Mouse (Mus musculus) limb, embryonic 12.5 days (tissue): ENCODE results near the gene Dgki. TPM values are rescaled to one million over a fixed set of nuclear protein-coding genes. Genes with fewer than 3 reads are reported as not detected.

ENCODE experiments used
- ATAC-seq: fragments of 200-750 bp; cut with Nextera tagmentation; 2 replicates; pipeline ENCODE4 v1.8.0; 2017; ENCODE audit warnings: low read depth, moderate TSS enrichment; ENCODE audit not compliant: insufficient number of reproducible peaks, insufficient read depth, low FRiP score, low TSS enrichment
- H3K27ac ChIP-seq: fragments of 300-500 bp; sonication (generic); 2 replicates; pipeline ENCODE4 v1.5.1; 2016; ENCODE audit warnings: mild to moderate bottlenecking, moderate library complexity
- H3K27me3 ChIP-seq: fragments of 300-500 bp; sonication (generic); 2 replicates; pipeline ENCODE4 v1.6.1; 2016; ENCODE audit warnings: mild to moderate bottlenecking, moderate library complexity
- H3K36me3 ChIP-seq: fragments of 300-500 bp; sonication (generic); 2 replicates; pipeline ENCODE4 v1.6.1; 2016; ENCODE audit warnings: mild to moderate bottlenecking, moderate library complexity
- H3K4me1 ChIP-seq: fragments of 300-500 bp; sonication (generic); replicated peaks from 2 replicates; pipeline ENCODE4 v1.6.1; 2016
- H3K4me2 ChIP-seq: fragments of 300-500 bp; sonication (generic); 2 replicates; pipeline ENCODE4 v1.6.1; 2016; ENCODE audit warnings: mild to moderate bottlenecking, moderate library complexity
- H3K4me3 ChIP-seq: fragments of 300-500 bp; sonication (generic); replicated peaks from 2 replicates; pipeline ENCODE4 v1.5.1; 2016; ENCODE audit warnings: mild to moderate bottlenecking
- H3K9ac ChIP-seq: fragments of 300-500 bp; sonication (generic); replicated peaks from 2 replicates; pipeline ENCODE4 v1.6.1; 2016; ENCODE audit warnings: mild to moderate bottlenecking, moderate library complexity
- H3K9me3 ChIP-seq: fragments of 300-500 bp; sonication (generic); 2 replicates; pipeline ENCODE4 v1.6.1; 2016; ENCODE audit warnings: mild to moderate bottlenecking, moderate library complexity
- WGBS: fragments of 180-500 bp; shearing (Covaris S2); methylation state at CpG from one replicate; pipeline ENCODE4 v1.1.7; 2016; 5-methylcytosine and 5-hydroxymethylcytosine counted together
- polyA plus RNA-seq: library from polyadenylated mRNA; unstranded; fragments of >200 nt; fragmentation: Nextera tagmentation; extraction: Ambion mirVana; gene quantifications from 2 replicates; pipeline ENCODE4 v1.2.1, GENCODE M21; 2016

Gene Dgki
- polyA plus RNA-seq, 1 experiment from 2014 or later: 1.0 TPM

- no peak for ATAC-seq
- no peak overlapping the region for H3K4me2 ChIP-seq
- no peak overlapping the region for H3K4me3 ChIP-seq
- no peaks in the 10 kb centered on the region for H3K4me1 ChIP-seq
- H3K27me3 ChIP-seq: no peaks in the 10 kb centered on the region
- H3K27ac ChIP-seq: no peak overlapping the region
- 85% methylated on average over 5 of the region's 5 CpGs for WGBS
- H3K36me3 ChIP-seq: no peaks in the 10 kb centered on the region
- H3K9ac ChIP-seq: no peak overlapping the region
- H3K9me3 ChIP-seq: no peaks in the 10 kb centered on the region
Observed at GRCm38 (mm10) chr6:36947861-36948260, 352.1 kb downstream of the Dgki start.

- no peak for ATAC-seq
- Histone ChIP-seq H3K27ac (no peak overlapping the region), H3K9me3 (no peaks in the 10 kb centered on the region), H3K4me2 (no peak overlapping the region), H3K9ac (no peak overlapping the region), H3K27me3 (no peaks in the 10 kb centered on the region), H3K36me3 (no peaks in the 10 kb centered on the region), H3K4me3 (no peak overlapping the region), H3K4me1 (no peaks in the 10 kb centered on the region)
- 39% methylated on average over 2 of the region's 2 CpGs for WGBS
Observed at GRCm38 (mm10) chr6:36937527-36937926, 362.5 kb downstream of the Dgki start.

GRCm38 (mm10) chr6:36936816-36937215, 363.2 kb downstream of the Dgki start:
- no peak for ATAC-seq
- Histone ChIP-seq H3K27me3 (no peaks in the 10 kb centered on the region), H3K27ac (no peak overlapping the region), H3K36me3 (no peaks in the 10 kb centered on the region), H3K9me3 (no peaks in the 10 kb centered on the region), H3K4me1 (no peaks in the 10 kb centered on the region), H3K4me3 (no peak overlapping the region), H3K4me2 (no peak overlapping the region), H3K9ac (no peak overlapping the region)
- WGBS: 94% methylated on average over 4 of the region's 4 CpGs

- Histone ChIP-seq H3K9me3 (no peaks in the 10 kb centered on the region), H3K27me3 (no peaks in the 10 kb centered on the region), H3K4me2 (no peak overlapping the region), H3K27ac (no peak overlapping the region), H3K9ac (no peak overlapping the region), H3K36me3 (no peaks in the 10 kb centered on the region), H3K4me3 (no peak overlapping the region), H3K4me1 (no peaks in the 10 kb centered on the region)
- WGBS: 54% methylated on average over 4 of the region's 4 CpGs
- ATAC-seq: no peak
Observed at GRCm38 (mm10) chr6:36931473-36931872, 368.5 kb downstream of the Dgki start.

GRCm38 (mm10) chr6:36929781-36930180, 370.2 kb downstream of the Dgki start:
- no peak overlapping the region for H3K27ac ChIP-seq
- 81% methylated on average over 2 of the region's 2 CpGs for WGBS
- no peak overlapping the region for H3K9ac ChIP-seq
- H3K27me3 ChIP-seq: no peaks in the 10 kb centered on the region
- H3K4me2 ChIP-seq: no peak overlapping the region
- H3K4me1 ChIP-seq: no peaks in the 10 kb centered on the region
- H3K36me3 ChIP-seq: no peaks in the 10 kb centered on the region
- ATAC-seq: no peak
- H3K9me3 ChIP-seq: no peaks in the 10 kb centered on the region
- H3K4me3 ChIP-seq: no peak overlapping the region

- Histone ChIP-seq H3K4me2 (no peak overlapping the region), H3K9ac (no peak overlapping the region), H3K27me3 (no peaks in the 10 kb centered on the region), H3K9me3 (no peaks in the 10 kb centered on the region), H3K4me3 (no peak overlapping the region), H3K36me3 (no peaks in the 10 kb centered on the region), H3K4me1 (no peaks in the 10 kb centered on the region), H3K27ac (no peak overlapping the region)
- WGBS: 55% methylated on average over 4 of the region's 4 CpGs
- ATAC-seq: no peak
Observed at GRCm38 (mm10) chr6:36926455-36926854, 373.5 kb downstream of the Dgki start.

- Histone ChIP-seq H3K27ac (no peak overlapping the region), H3K4me3 (no peak overlapping the region), H3K9ac (no peak overlapping the region), H3K9me3 (peaks cover 7% of the 10 kb centered on the region; the same call in 1 of the 2 replicates), H3K4me1 (no peaks in the 10 kb centered on the region), H3K36me3 (no peaks in the 10 kb centered on the region), H3K27me3 (no peaks in the 10 kb centered on the region), H3K4me2 (no peak overlapping the region)
- no peak for ATAC-seq
- WGBS: 94% methylated on average over 4 of the region's 4 CpGs
Observed at GRCm38 (mm10) chr6:36922006-36922405, 378.0 kb downstream of the Dgki start.

GRCm38 (mm10) chr6:36911586-36911985, 388.4 kb downstream of the Dgki start:
- Histone ChIP-seq H3K27ac (no peak overlapping the region), H3K4me3 (no peak overlapping the region), H3K27me3 (no peaks in the 10 kb centered on the region), H3K9ac (no peak overlapping the region), H3K9me3 (no peaks in the 10 kb centered on the region), H3K36me3 (no peaks in the 10 kb centered on the region), H3K4me1 (no peaks in the 10 kb centered on the region), H3K4me2 (no peak overlapping the region)
- WGBS: 62% methylated on average over 6 of the region's 6 CpGs
- ATAC-seq: no peak

GRCm38 (mm10) chr6:36907191-36907590, 392.8 kb downstream of the Dgki start:
- H3K36me3 ChIP-seq: no peaks in the 10 kb centered on the region
- peaks cover 7% of the 10 kb centered on the region; the same call in 1 of the 2 replicates for H3K4me1 ChIP-seq
- no peak overlapping the region for H3K9ac ChIP-seq
- no peaks in the 10 kb centered on the region for H3K27me3 ChIP-seq
- 78% methylated on average over 3 of the region's 3 CpGs for WGBS
- no peak for ATAC-seq
- no peak overlapping the region for H3K4me3 ChIP-seq
- no peaks in the 10 kb centered on the region for H3K9me3 ChIP-seq
- no peak overlapping the region for H3K4me2 ChIP-seq
- H3K27ac ChIP-seq: no peak overlapping the region

- Histone ChIP-seq H3K9me3 (no peaks in the 10 kb centered on the region), H3K27me3 (no peaks in the 10 kb centered on the region), H3K9ac (no peak overlapping the region), H3K4me1 (peaks cover 7% of the 10 kb centered on the region; the same call in 1 of the 2 replicates), H3K4me3 (no peak overlapping the region), H3K27ac (no peak overlapping the region), H3K4me2 (no peak overlapping the region), H3K36me3 (no peaks in the 10 kb centered on the region)
- no peak for ATAC-seq
- 78% methylated on average over 3 of the region's 3 CpGs for WGBS
Observed at GRCm38 (mm10) chr6:36905965-36906364, 394.0 kb downstream of the Dgki start.

GRCm38 (mm10) chr6:36904911-36905310, 395.1 kb downstream of the Dgki start:
- ATAC-seq: no peak

GRCm38 (mm10) chr6:36903821-36904220, 396.2 kb downstream of the Dgki start:
- Histone ChIP-seq H3K9me3 (no peaks in the 10 kb centered on the region), H3K4me3 (no peak overlapping the region), H3K36me3 (no peaks in the 10 kb centered on the region), H3K4me1 (peaks cover 7% of the 10 kb centered on the region; the same call in 1 of the 2 replicates), H3K9ac (no peak overlapping the region), H3K4me2 (no peak overlapping the region), H3K27me3 (no peaks in the 10 kb centered on the region), H3K27ac (no peak overlapping the region)
- no peak for ATAC-seq
- 28% methylated on average over 5 of the region's 5 CpGs for WGBS

More at GRCm38 (mm10) chr6:36904911-36905310, 395.1 kb downstream of the Dgki start:
- Histone ChIP-seq H3K27me3 (no peaks in the 10 kb centered on the region), H3K36me3 (no peaks in the 10 kb centered on the region), H3K27ac (no peak overlapping the region), H3K4me2 (no peak overlapping the region), H3K9ac (no peak overlapping the region), H3K4me1 (peaks cover 7% of the 10 kb centered on the region; the same call in 1 of the 2 replicates), H3K4me3 (no peak overlapping the region), H3K9me3 (no peaks in the 10 kb centered on the region)
- WGBS: 85% methylated on average over 5 of the region's 5 CpGs
